ENCODE assay signal across 8 mouse cellular contexts in genomic region chr16:55969147-55969546, GRCm38 (mm10). TPM values are rescaled to one million over a fixed set of nuclear protein-coding genes. Genes with fewer than 3 reads are reported as not detected.
DNase-seq lines count a peak whose midpoint lies in the region; ATAC-seq and TF ChIP-seq lines count a peak whose summit lies in the region.

No protein-coding gene starts in this region.

- H3K27ac ChIP-seq in cerebellum, adult 2 months (ENCODE audit: insufficient read depth, low read length) = no peak overlapping the region
- H3K27ac ChIP-seq in left cerebral cortex, adult 2 months = no peak overlapping the region

- WGBS in cerebellum, adult 2 months = 67% methylated on average over 3 of the region's 3 CpGs

- intact Hi-C loops in left cerebral cortex, adult 2 months (cut with DNase I) = no loop called here
- intact Hi-C loops in left cerebral cortex, postnatal 25 days (cut with DNase I) = loop anchor here (5.0 kb wide), 1 partner anchor 37 kb away; the partner anchor contains the start of gene Cep97

- H3K4me3 ChIP-seq in cerebellum, adult 2 months (replicated peaks; ENCODE audit: insufficient read depth, low read depth, low read length) = no peak overlapping the region
- H3K4me3 ChIP-seq in left cerebral cortex, adult 2 months = no peak overlapping the region

- H3K27me3 ChIP-seq in cerebellum, adult 2 months (ENCODE audit: control insufficient read depth, insufficient read depth, low read length) = no peaks in the 10 kb centered on the region

- TF ChIP-seq CTCF in cerebellum, adult 2 months (IDR thresholded peaks at IDR 0.05; ENCODE audit: borderline replicate concordance, insufficient read depth, low read depth, low read length) = peak; percentile 50; the same call in 1 of the 2 replicates
- TF ChIP-seq CTCF in left cerebral cortex, adult 2 months (IDR thresholded peaks at IDR 0.05) = peak; percentile 67

- TF ChIP-seq POLR2A in cerebellum, adult 2 months (IDR thresholded peaks at IDR 0.05; ENCODE audit: borderline replicate concordance, insufficient read depth, low read length) = no peak

- peak in 1 of 2 experiments; percentile 22 for DNase-seq in cerebellum, adult 2 months
- no peak for DNase-seq in left cerebral cortex, adult 2 months (ENCODE audit: extremely low spot score in 1 of 2, low spot score in 2 of 2)
- no peak for DNase-seq in left cerebral cortex, postnatal 25 days (ENCODE audit: low spot score in 2 of 2)
- peak; percentile 49 to 64 for DNase-seq in adrenal gland, postnatal 36 days
- peak; percentile 41 to 73 for DNase-seq in kidney, postnatal 36 days
- DNase-seq in retina, postnatal 1 day = peak; percentile 59

- no peak for ATAC-seq in cerebellum, adult (ENCODE audit: insufficient number of reproducible peaks, low FRiP score, low TSS enrichment)
- ATAC-seq in inflammation-experienced regulatory T-cells, adult 6 months = no peak

- no peaks in the 10 kb centered on the region for H3K4me1 ChIP-seq in cerebellum, adult 2 months (ENCODE audit: control insufficient read depth, insufficient read depth, low read length)

RNA-seq across cellular contexts. Expression of gene Rpl24, which starts 3.1 kb away (rescaled TPM):
- 411 and 431 TPM in 2 replicates for polyA plus RNA-seq in cerebellum, adult 2 months (2012; rRNA removed)
- 100 to 1,000 TPM; 376 to 411 TPM for total RNA-seq in left cerebral cortex, adult 2 months (2021)
- total RNA-seq in left cerebral cortex, postnatal 25 days (2021) = 100 to 1,000 TPM; 358 to 366 TPM
- 100 to 1,000 TPM; 748 to 767 TPM for total RNA-seq in adrenal gland, postnatal 36 days (2021)
- polyA plus RNA-seq in inflammation-experienced regulatory T-cells, adult 6 months (2017; shearing (Covaris generic)) = 1,000 to 10,000 TPM; 1,415 to 2,046 (median 1,545) TPM

RNA-seq across cellular contexts. Expression of gene Zbtb11, which starts 4.5 kb away (rescaled TPM):
- 25.5 and 27.5 TPM in 2 replicates for polyA plus RNA-seq in cerebellum, adult 2 months (2012; rRNA removed)
- 10 to 100 TPM; 50.3 to 54.9 TPM for total RNA-seq in left cerebral cortex, adult 2 months (2021)
- total RNA-seq in left cerebral cortex, postnatal 25 days (2021) = 10 to 100 TPM; 46.3 to 47.6 TPM
- total RNA-seq in adrenal gland, postnatal 36 days (2021) = 10 to 100 TPM; 22.4 to 23.4 TPM
- polyA plus RNA-seq in inflammation-experienced regulatory T-cells, adult 6 months (2017; shearing (Covaris generic)) = 10 to 100 TPM; 26.6 to 34.4 (median 26.8) TPM

RNA-seq across cellular contexts. Expression of gene Cep97, which starts 34.5 kb away (rescaled TPM):
- polyA plus RNA-seq in cerebellum, adult 2 months (2012; rRNA removed) = 9.9 and 11.5 TPM in 2 replicates
- 10 to 100 TPM; 12.6 to 13.1 TPM for total RNA-seq in left cerebral cortex, adult 2 months (2021)
- total RNA-seq in left cerebral cortex, postnatal 25 days (2021) = 10 to 100 TPM; 13.7 to 14.2 TPM
- 1 to 10 TPM; 8.1 to 8.8 TPM for total RNA-seq in adrenal gland, postnatal 36 days (2021)
- polyA plus RNA-seq in inflammation-experienced regulatory T-cells, adult 6 months (2017; shearing (Covaris generic)) = 10 to 100 TPM; 21.2 to 26.1 (median 25.2) TPM

Comparison
In these comparisons a context has a peak if more than half of its experiments do, and no peak if none do; other contexts are left out.
1. DNase-seq: peak in adrenal gland, postnatal 36 days (2 of 2), kidney, postnatal 36 days (2 of 2) and retina, postnatal 1 day (single experiment); none in left cerebral cortex, adult 2 months (0 of 2) and left cerebral cortex, postnatal 25 days (0 of 2).